ENCODE assay signal across 16 mouse cellular contexts in genomic region chr13:117195569-117196495, GRCm38 (mm10). TPM values are rescaled to one million over a fixed set of nuclear protein-coding genes. Genes with fewer than 3 reads are reported as not detected.
DNase-seq lines count a peak whose midpoint lies in the region; ATAC-seq and TF ChIP-seq lines count a peak whose summit lies in the region.
"Had no signal": no experiment of that assay in that cellular context is flagged by ENCODE, and none has a peak within 500 bp of the region (broad histone marks: within the 10 kb centered on the region; RNA-seq: fewer than 3 reads in every experiment).

No protein-coding gene starts in this region.

- TF ChIP-seq CTCF in bone marrow, adult 2 months (IDR thresholded peaks at IDR 0.05; ENCODE audit: control insufficient read depth, insufficient read depth, low read length): no peak
- TF ChIP-seq CTCF in liver, postnatal 0 days (IDR thresholded peaks at IDR 0.05; ENCODE audit: low read depth): no peak
- TF ChIP-seq CTCF in thymus, adult 2 months (IDR thresholded peaks at IDR 0.05; ENCODE audit: borderline replicate concordance, control insufficient read depth, extremely low read depth, insufficient read depth, low read length, poor library complexity): no peak
- no peak for TF ChIP-seq CTCF in layer of hippocampus, adult 2 months (conservative IDR thresholded peaks at IDR 0.05)

- H3K4me3 ChIP-seq in bone marrow, adult 2 months (replicated peaks; ENCODE audit: control insufficient read depth, low read depth, low read length): no peak overlapping the region
- H3K4me3 ChIP-seq in liver, postnatal 0 days (ENCODE audit: low read depth, low read length): no peak overlapping the region
- no peak overlapping the region for H3K4me3 ChIP-seq in thymus, adult 2 months (ENCODE audit: control insufficient read depth, insufficient read depth, low read length)
- no peak overlapping the region for H3K4me3 ChIP-seq in layer of hippocampus, adult 2 months
- H3K4me3 ChIP-seq: erythroblast, embryonic 14.5 days; stomach, embryonic 15.5 days had no signal

- TF ChIP-seq EP300 in liver, postnatal 0 days (IDR thresholded peaks at IDR 0.05; ENCODE audit: low read depth): no peak

- peak overlapping the region; percentile 87 for H3K27ac ChIP-seq in bone marrow, adult 2 months (ENCODE audit: control insufficient read depth, insufficient read depth, low read depth, low read length, poor library complexity)
- H3K27ac ChIP-seq in liver, postnatal 0 days (ENCODE audit: low read depth): peak overlapping the region; percentile 55
- peak overlapping the region; percentile 84 for H3K27ac ChIP-seq in thymus, adult 2 months (ENCODE audit: control insufficient read depth, insufficient read depth, low read length)
- H3K27ac ChIP-seq in layer of hippocampus, adult 2 months: no peak overlapping the region
- H3K27ac ChIP-seq: stomach, embryonic 15.5 days had no signal

- no peaks in the 10 kb centered on the region for H3K36me3 ChIP-seq in liver, postnatal 0 days (replicated peaks; ENCODE audit: insufficient read depth, low read length)
- no peaks in the 10 kb centered on the region for H3K36me3 ChIP-seq in thymus, adult 2 months (ENCODE audit: control insufficient read depth, insufficient read depth, low read length)
- H3K36me3 ChIP-seq: stomach, embryonic 15.5 days had no signal

- peak; percentile 87 for ATAC-seq in CD4-positive, CD25-positive, alpha-beta regulatory T cell, adult 4 months
- peak; percentile 64 for ATAC-seq in liver, postnatal 0 days

- 17% methylated on average over 13 of the region's 13 CpGs for WGBS in bone marrow, adult 2 months
- WGBS in liver, postnatal 0 days (ENCODE audit: insufficient replicate concordance): 52% methylated on average over 13 of the region's 13 CpGs
- WGBS in thymus, adult 2 months: 39% methylated on average over 13 of the region's 13 CpGs

- no peaks in the 10 kb centered on the region for H3K9me3 ChIP-seq in liver, postnatal 0 days (ENCODE audit: low read length)
- H3K9me3 ChIP-seq: stomach, embryonic 15.5 days had no signal

- H3K4me2 ChIP-seq in liver, postnatal 0 days (ENCODE audit: low read depth, low read length): no peak overlapping the region
- H3K4me2 ChIP-seq: stomach, embryonic 15.5 days had no signal

- TF ChIP-seq POLR2A in bone marrow, adult 2 months (IDR thresholded peaks at IDR 0.05; ENCODE audit: borderline replicate concordance, control insufficient read depth, low read depth, low read length): no peak
- no peak for TF ChIP-seq POLR2A in thymus, adult 2 months (IDR thresholded peaks at IDR 0.05; ENCODE audit: control insufficient read depth, extremely low read depth, insufficient read depth, low read length, poor library complexity)

- no peak for DNase-seq in liver, postnatal 0 days
- DNase-seq in thymus, adult 2 months: peak; percentile 45
- DNase-seq in layer of hippocampus, adult 2 months (ENCODE audit: low spot score in 2 of 2): no peak
- no peak for DNase-seq in left cerebral cortex, adult 18-20 months (ENCODE audit: low spot score in 2 of 2)
- DNase-seq in embryo, embryonic 10 days (ENCODE audit: low spot score): no peak
- DNase-seq: cerebellum, adult 2 months; heart, adult 18-20 months; heart, postnatal 36 days; kidney, adult 9 months; lung, postnatal 10 days; right cerebral cortex, postnatal 25 days had no signal

- H3K9ac ChIP-seq in liver, postnatal 0 days (replicated peaks): no peak overlapping the region
- H3K9ac ChIP-seq: stomach, embryonic 15.5 days had no signal

- H3K27me3 ChIP-seq in liver, postnatal 0 days (ENCODE audit: insufficient read depth, low read length): no peaks in the 10 kb centered on the region
- H3K27me3 ChIP-seq in thymus, adult 2 months (ENCODE audit: control insufficient read depth, insufficient read depth, low read length): no peaks in the 10 kb centered on the region
- H3K27me3 ChIP-seq: stomach, embryonic 15.5 days had no signal

- H3K4me1 ChIP-seq in bone marrow, adult 2 months (ENCODE audit: control insufficient read depth, insufficient read depth, low read length): peaks cover 4% of the 10 kb centered on the region
- H3K4me1 ChIP-seq in liver, postnatal 0 days (ENCODE audit: insufficient read depth): no peaks in the 10 kb centered on the region
- peaks cover 10% of the 10 kb centered on the region for H3K4me1 ChIP-seq in thymus, adult 2 months (replicated peaks; ENCODE audit: control insufficient read depth, insufficient read depth, low read length)
- H3K4me1 ChIP-seq: stomach, embryonic 15.5 days had no signal

RNA-seq across cellular contexts. Expression of gene Emb, which starts 12.5 kb away (rescaled TPM):
- polyA plus RNA-seq in CD4-positive, CD25-positive, alpha-beta regulatory T cell, adult 4 months (2017; shearing (Covaris generic)): 100 to 1,000 TPM; 123 to 124 TPM
- polyA plus RNA-seq in bone marrow, adult 2 months (2011; ENCODE audit: insufficient read depth, insufficient read length, low replicate concordance, missing spikeins): 14.1 and 40.9 TPM in 2 replicates
- polyA plus RNA-seq in liver, postnatal 0 days (2015; fragmentation: Nextera tagmentation; extraction: Ambion mirVana): 14.0 and 15.4 TPM in 2 replicates
- 63.4 and 63.5 TPM in 2 replicates for polyA plus RNA-seq in thymus, adult 2 months (2012; rRNA removed)
- total RNA-seq in layer of hippocampus, adult 2 months (2021): 10 to 100 TPM; 25.7 to 29.9 TPM
- total RNA-seq in left cerebral cortex, adult 18-20 months (2021): 10 to 100 TPM; 32.4 to 37.5 TPM

RNA-seq across cellular contexts. Expression of gene Gm17509, which starts 25.0 kb away (rescaled TPM):
- under 1 TPM in 1 of 2 experiments, not detected in 1; 0.32 TPM for polyA plus RNA-seq in CD4-positive, CD25-positive, alpha-beta regulatory T cell, adult 4 months (2017; shearing (Covaris generic))
- polyA plus RNA-seq in bone marrow, adult 2 months (2011; ENCODE audit: insufficient read depth, insufficient read length, low replicate concordance, missing spikeins): not detected in 2 replicates
- not detected in 2 replicates for polyA plus RNA-seq in liver, postnatal 0 days (2015; fragmentation: Nextera tagmentation; extraction: Ambion mirVana)
- polyA plus RNA-seq in thymus, adult 2 months (2012; rRNA removed): 3.1 and 3.4 TPM in 2 replicates
- 1 to 10 TPM; 1.6 to 1.9 TPM for total RNA-seq in layer of hippocampus, adult 2 months (2021)
- 1 to 10 TPM; 1.6 TPM for total RNA-seq in left cerebral cortex, adult 18-20 months (2021)
- total RNA-seq: heart, adult 18-20 months; heart, postnatal 36 days; MEL had no signal
- polyA plus RNA-seq: erythroblast, embryonic 14.5 days; stomach, embryonic 15.5 days had no signal
